25 mouse cellular contexts compared by ENCODE assay signal in the genomic region with DNA sequence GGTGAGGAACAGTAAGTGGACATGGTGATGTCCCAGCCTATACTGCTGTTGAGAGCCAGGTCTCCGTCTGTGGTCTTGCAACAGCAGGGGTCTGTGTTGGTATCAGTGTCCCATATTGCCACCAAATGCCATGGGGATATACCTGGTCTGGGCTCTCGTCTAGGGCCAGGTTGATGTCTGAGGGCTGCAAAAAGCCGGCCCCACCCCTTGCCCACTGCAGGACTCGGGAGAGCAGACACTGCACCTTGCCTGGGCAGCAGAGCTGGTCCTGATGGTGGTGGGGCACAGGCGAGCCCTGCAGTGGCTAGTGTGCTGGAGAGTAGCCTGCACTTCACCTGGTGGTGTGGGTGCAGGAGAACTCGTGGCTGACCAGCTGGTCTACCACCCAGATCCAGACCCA. TPM values are rescaled to one million over a fixed set of nuclear protein-coding genes. Genes with fewer than 3 reads are reported as not detected.
DNase-seq lines count a peak whose midpoint lies in the region; ATAC-seq and TF ChIP-seq lines count a peak whose summit lies in the region.
"Had no signal": no experiment of that assay in that cellular context is flagged by ENCODE, and none has a peak within 500 bp of the region (broad histone marks: within the 10 kb centered on the region; RNA-seq: fewer than 3 reads in every experiment).

No protein-coding gene starts in this region.

- TF ChIP-seq CTCF in midbrain, postnatal 0 days (IDR thresholded peaks at IDR 0.05): no peak
- no peak for TF ChIP-seq CTCF in stomach, postnatal 0 days (IDR thresholded peaks at IDR 0.05; ENCODE audit: low read depth)

- no peaks in the 10 kb centered on the region for H3K27me3 ChIP-seq in intestine, embryonic 14.5 days (replicated peaks; ENCODE audit: control insufficient read depth, insufficient read depth, low read length)
- H3K27me3 ChIP-seq in intestine, embryonic 16.5 days (replicated peaks; ENCODE audit: control insufficient read depth, insufficient read depth, low read length): no peaks in the 10 kb centered on the region
- H3K27me3 ChIP-seq in midbrain, embryonic 12.5 days: no peaks in the 10 kb centered on the region
- H3K27me3 ChIP-seq in midbrain, postnatal 0 days (ENCODE audit: insufficient read depth, low read length): no peaks in the 10 kb centered on the region
- H3K27me3 ChIP-seq in stomach, postnatal 0 days (ENCODE audit: control insufficient read depth, insufficient read depth, low read length): no peaks in the 10 kb centered on the region
- H3K27me3 ChIP-seq: CH12.LX; forebrain, embryonic 13.5 days; heart, embryonic 15.5 days had no signal

- no peaks in the 10 kb centered on the region for H3K4me1 ChIP-seq in intestine, embryonic 14.5 days (replicated peaks; ENCODE audit: control insufficient read depth, insufficient read depth, low read length)
- H3K4me1 ChIP-seq in intestine, embryonic 16.5 days (ENCODE audit: control insufficient read depth, insufficient read depth, low read length): no peaks in the 10 kb centered on the region
- H3K4me1 ChIP-seq in midbrain, embryonic 12.5 days: no peaks in the 10 kb centered on the region
- H3K4me1 ChIP-seq in midbrain, postnatal 0 days (ENCODE audit: insufficient read depth, low read length): no peaks in the 10 kb centered on the region
- no peaks in the 10 kb centered on the region for H3K4me1 ChIP-seq in stomach, postnatal 0 days (replicated peaks; ENCODE audit: control insufficient read depth, insufficient read depth)
- H3K4me1 ChIP-seq: forebrain, embryonic 13.5 days had no signal

- H3K9ac ChIP-seq in intestine, embryonic 14.5 days (ENCODE audit: low read length): no peak overlapping the region
- no peak overlapping the region for H3K9ac ChIP-seq in intestine, embryonic 16.5 days (ENCODE audit: low read depth, low read length)
- 0 out of 2 replicates have a peak overlapping the region, but pooled peaks have one; percentile 29 for H3K9ac ChIP-seq in midbrain, embryonic 12.5 days (replicated peaks)
- no peak overlapping the region for H3K9ac ChIP-seq in midbrain, postnatal 0 days (replicated peaks; ENCODE audit: low read length, poor library complexity, severe bottlenecking)
- no peak overlapping the region for H3K9ac ChIP-seq in stomach, postnatal 0 days (ENCODE audit: low read length)
- H3K9ac ChIP-seq: forebrain, embryonic 13.5 days; heart, embryonic 15.5 days; hindbrain, embryonic 14.5 days had no signal

- H3K36me3 ChIP-seq in intestine, embryonic 14.5 days (ENCODE audit: control insufficient read depth, insufficient read depth, low read length): no peaks in the 10 kb centered on the region
- no peaks in the 10 kb centered on the region for H3K36me3 ChIP-seq in intestine, embryonic 16.5 days (ENCODE audit: control insufficient read depth, insufficient read depth, low read length)
- no peaks in the 10 kb centered on the region for H3K36me3 ChIP-seq in midbrain, embryonic 12.5 days
- H3K36me3 ChIP-seq in midbrain, postnatal 0 days (ENCODE audit: insufficient read depth, low read length): no peaks in the 10 kb centered on the region
- no peaks in the 10 kb centered on the region for H3K36me3 ChIP-seq in stomach, postnatal 0 days (ENCODE audit: control insufficient read depth, insufficient read depth, low read length)
- H3K36me3 ChIP-seq: forebrain, embryonic 10.5 days; heart, embryonic 15.5 days had no signal

- H3K4me3 ChIP-seq in intestine, embryonic 14.5 days (ENCODE audit: low read depth, low read length): no peak overlapping the region
- H3K4me3 ChIP-seq in intestine, embryonic 16.5 days (ENCODE audit: low read length): no peak overlapping the region
- H3K4me3 ChIP-seq in midbrain, embryonic 12.5 days: no peak overlapping the region
- no peak overlapping the region for H3K4me3 ChIP-seq in midbrain, postnatal 0 days (ENCODE audit: low read depth, low read length)
- no peak overlapping the region for H3K4me3 ChIP-seq in stomach, postnatal 0 days (ENCODE audit: low read depth, low read length)
- H3K4me3 ChIP-seq: forebrain, embryonic 10.5 days; forebrain, embryonic 13.5 days; heart, embryonic 15.5 days had no signal

- no peak overlapping the region for H3K27ac ChIP-seq in intestine, embryonic 14.5 days (ENCODE audit: low read depth)
- no peak overlapping the region for H3K27ac ChIP-seq in intestine, embryonic 16.5 days (ENCODE audit: low read length)
- H3K27ac ChIP-seq in midbrain, embryonic 12.5 days (replicated peaks): no peak overlapping the region
- H3K27ac ChIP-seq in midbrain, postnatal 0 days (ENCODE audit: low read depth, low read length): no peak overlapping the region
- no peak overlapping the region for H3K27ac ChIP-seq in stomach, postnatal 0 days (replicated peaks)
- H3K27ac ChIP-seq: forebrain, embryonic 10.5 days; forebrain, embryonic 13.5 days; heart, embryonic 15.5 days; hindbrain, embryonic 14.5 days; hindbrain, postnatal 0 days had no signal

- no peak overlapping the region for H3K4me2 ChIP-seq in intestine, embryonic 14.5 days (ENCODE audit: low read length)
- no peak overlapping the region for H3K4me2 ChIP-seq in intestine, embryonic 16.5 days (ENCODE audit: low read depth, low read length)
- no peak overlapping the region for H3K4me2 ChIP-seq in midbrain, embryonic 12.5 days (replicated peaks)
- H3K4me2 ChIP-seq in midbrain, postnatal 0 days (ENCODE audit: low read depth, low read length, poor library complexity, severe bottlenecking): no peak overlapping the region
- H3K4me2 ChIP-seq in stomach, postnatal 0 days (replicated peaks; ENCODE audit: low read depth): no peak overlapping the region
- H3K4me2 ChIP-seq: forebrain, embryonic 13.5 days; heart, embryonic 11.5 days; heart, embryonic 15.5 days; hindbrain, embryonic 14.5 days had no signal

- DNase-seq in heart, adult 11 months: peak; percentile 87
- DNase-seq in heart, postnatal 4 days: no peak
- DNase-seq in intestine, embryonic 14.5 days (ENCODE audit: low spot score): peak; percentile 37
- DNase-seq in midbrain, postnatal 0 days (ENCODE audit: low spot score): no peak
- DNase-seq in stomach, postnatal 0 days (ENCODE audit: low spot score): no peak
- DNase-seq in ovary, postnatal 10 days (ENCODE audit: low spot score): no peak
- DNase-seq: adrenal gland, postnatal 14 days; cerebellum, adult 11-12 months; cerebellum, adult 9-10 months; cerebellum, postnatal 14 days; gastrocnemius, postnatal 10 days; gastrocnemius, postnatal 36 days; heart, postnatal 10 days; heart, postnatal 36 days had no signal

- ATAC-seq in intestine, embryonic 14.5 days (replicated peaks; ENCODE audit: low FRiP score, low TSS enrichment, low read depth): no peak
- ATAC-seq in intestine, embryonic 16.5 days: no peak
- no peak for ATAC-seq in midbrain, embryonic 12.5 days (ENCODE audit: low FRiP score, low read depth)
- ATAC-seq in midbrain, postnatal 0 days (ENCODE audit: low FRiP score): no peak
- ATAC-seq in stomach, postnatal 0 days (ENCODE audit: low FRiP score, low TSS enrichment): peak; percentile 26; the same call in 1 of the 2 replicates
- ATAC-seq: forebrain, embryonic 13.5 days; forebrain, embryonic 16.5 days; hindbrain, postnatal 0 days; inflammation-experienced regulatory T-cells, adult 6 months had no signal

- TF ChIP-seq EP300 in stomach, postnatal 0 days (optimal IDR thresholded peaks at IDR 0.05): no peak

- WGBS in intestine, embryonic 14.5 days: 76% methylated on average over 6 of the region's 6 CpGs
- WGBS in intestine, embryonic 16.5 days: 79% methylated on average over 6 of the region's 6 CpGs
- WGBS in midbrain, embryonic 12.5 days: 80% methylated on average over 6 of the region's 6 CpGs
- 75% methylated on average over 6 of the region's 6 CpGs for WGBS in midbrain, postnatal 0 days
- WGBS in stomach, postnatal 0 days: 72% methylated on average over 6 of the region's 6 CpGs

- H3K9me3 ChIP-seq in intestine, embryonic 14.5 days (ENCODE audit: control insufficient read depth, low read length): no peaks in the 10 kb centered on the region
- H3K9me3 ChIP-seq in intestine, embryonic 16.5 days (ENCODE audit: control insufficient read depth, low read length): no peaks in the 10 kb centered on the region
- 0 out of 2 replicates have a peak, but pooled peaks cover 3% of the 10 kb centered on the region for H3K9me3 ChIP-seq in midbrain, embryonic 12.5 days
- H3K9me3 ChIP-seq in midbrain, postnatal 0 days (ENCODE audit: low read length): no peaks in the 10 kb centered on the region
- H3K9me3 ChIP-seq in stomach, postnatal 0 days (ENCODE audit: control insufficient read depth, low read length): no peaks in the 10 kb centered on the region
- H3K9me3 ChIP-seq: forebrain, embryonic 10.5 days; forebrain, embryonic 13.5 days; heart, embryonic 15.5 days had no signal

RNA-seq across cellular contexts. Expression of a gene that starts 19.8 kb away (rescaled TPM):
- 10 to 100 TPM; 33.7 to 34.5 TPM for total RNA-seq in heart, postnatal 4 days (2021)
- polyA plus RNA-seq in intestine, embryonic 14.5 days (2014; fragmentation: Nextera tagmentation; extraction: Ambion mirVana): 20.6 and 25.8 TPM in 2 replicates
- 28.0 and 28.5 TPM in 2 replicates for polyA plus RNA-seq in intestine, embryonic 16.5 days (2015; fragmentation: Nextera tagmentation; extraction: Ambion mirVana)
- polyA plus RNA-seq in midbrain, embryonic 12.5 days (2016; fragmentation: Nextera tagmentation; extraction: Ambion mirVana): 39.7 and 51.2 TPM in 2 replicates
- 29.5 and 35.3 TPM in 2 replicates for total RNA-seq in midbrain, postnatal 0 days (2014; rRNA removed)
- 60.6 and 61.1 TPM in 2 replicates for polyA plus RNA-seq in midbrain, postnatal 0 days (2015; fragmentation: Nextera tagmentation; extraction: Ambion mirVana)
- 28.0 and 32.1 TPM in 2 replicates for polyA plus RNA-seq in stomach, postnatal 0 days (2015; fragmentation: Nextera tagmentation; extraction: Ambion mirVana)

RNA-seq across cellular contexts. Expression of a gene that starts 26.3 kb away (rescaled TPM):
- 10 to 100 TPM; 45.7 to 47.4 TPM for total RNA-seq in heart, postnatal 4 days (2021)
- 14.0 and 14.8 TPM in 2 replicates for polyA plus RNA-seq in intestine, embryonic 14.5 days (2014; fragmentation: Nextera tagmentation; extraction: Ambion mirVana)
- 14.7 and 15.5 TPM in 2 replicates for polyA plus RNA-seq in intestine, embryonic 16.5 days (2015; fragmentation: Nextera tagmentation; extraction: Ambion mirVana)
- 16.2 and 19.1 TPM in 2 replicates for polyA plus RNA-seq in midbrain, embryonic 12.5 days (2016; fragmentation: Nextera tagmentation; extraction: Ambion mirVana)
- total RNA-seq in midbrain, postnatal 0 days (2014; rRNA removed): 14.3 and 16.3 TPM in 2 replicates
- polyA plus RNA-seq in midbrain, postnatal 0 days (2015; fragmentation: Nextera tagmentation; extraction: Ambion mirVana): 5.7 and 7.5 TPM in 2 replicates
- polyA plus RNA-seq in stomach, postnatal 0 days (2015; fragmentation: Nextera tagmentation; extraction: Ambion mirVana): 12.3 and 14.5 TPM in 2 replicates

Comparison
In these comparisons a context has a peak if more than half of its experiments do, and no peak if none do; other contexts are left out.
1. DNase-seq: peak in heart, adult 11 months (single experiment) and intestine, embryonic 14.5 days (single experiment); none in heart, postnatal 4 days (single experiment), midbrain, postnatal 0 days (single experiment), stomach, postnatal 0 days (single experiment) and ovary, postnatal 10 days (single experiment).